Comparison of ENCODE assay signal across 19 mouse cellular contexts in the genomic region with DNA sequence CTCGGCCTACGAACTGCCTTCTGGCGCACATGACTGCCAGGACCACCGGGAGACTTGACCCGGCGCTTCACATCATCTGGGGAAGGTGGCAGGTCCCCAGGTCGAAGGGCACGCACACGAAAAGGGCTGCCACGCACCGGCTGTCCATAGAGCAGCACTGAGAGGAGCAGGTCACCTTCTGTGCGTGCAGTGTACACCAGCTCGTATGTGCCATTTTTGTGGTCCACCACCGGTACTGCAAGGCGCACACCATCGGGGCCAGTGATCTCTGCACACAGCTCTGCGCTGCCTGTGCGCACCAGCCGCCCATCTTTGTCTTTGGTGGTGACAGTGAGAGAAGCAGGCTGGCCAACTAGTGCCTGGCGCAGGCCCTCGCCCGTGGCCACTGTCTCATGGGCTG. TPM values are rescaled to one million over a fixed set of nuclear protein-coding genes. Genes with fewer than 3 reads are reported as not detected.
"Had no signal": no experiment of that assay in that cellular context is flagged by ENCODE, and none has a peak within 500 bp of the region (broad histone marks: within the 10 kb centered on the region; RNA-seq: fewer than 3 reads in every experiment).

No protein-coding gene starts in this region.

- H3K27me3 ChIP-seq: liver, embryonic 13.5 days; midbrain, embryonic 12.5 days; neural tube, embryonic 12.5 days; stomach, embryonic 15.5 days had no signal

- H3K9me3 ChIP-seq: liver, embryonic 13.5 days; midbrain, embryonic 12.5 days; neural tube, embryonic 12.5 days; stomach, embryonic 15.5 days had no signal

- H3K4me1 ChIP-seq: liver, embryonic 13.5 days; midbrain, embryonic 12.5 days; neural tube, embryonic 12.5 days; stomach, embryonic 15.5 days had no signal

- H3K9ac ChIP-seq: liver, embryonic 13.5 days; lung, embryonic 14.5 days; midbrain, embryonic 12.5 days; neural tube, embryonic 12.5 days; stomach, embryonic 15.5 days had no signal

- DNase-seq: liver, embryonic 13.5 days; lung, adult 18-20 months; lung, embryonic 14.5 days; lung, postnatal 14 days; lung, postnatal 36 days; right cerebral cortex, postnatal 14 days; thymus, adult 2 months; thymus, postnatal 25 days; thymus, postnatal 4 days had no signal

- H3K4me3 ChIP-seq: liver, embryonic 13.5 days; midbrain, embryonic 12.5 days; neural tube, embryonic 12.5 days; stomach, embryonic 15.5 days had no signal

- H3K4me2 ChIP-seq: liver, embryonic 13.5 days; lung, embryonic 14.5 days; midbrain, embryonic 12.5 days; neural tube, embryonic 12.5 days; stomach, embryonic 15.5 days had no signal

- H3K27ac ChIP-seq: liver, embryonic 13.5 days; macrophage; midbrain, embryonic 12.5 days; neural tube, embryonic 12.5 days; stomach, embryonic 15.5 days; stomach, postnatal 0 days had no signal

- ATAC-seq: midbrain, embryonic 16.5 days had no signal

RNA-seq across cellular contexts. Expression of gene Hpx, which starts 17.9 kb away (rescaled TPM):
- total RNA-seq: megakaryocyte progenitor cell, adult 5-6 weeks; monocyte, adult 5-6 weeks; neutrophil, adult 5-6 weeks had no signal
- polyA plus RNA-seq: neural tube, embryonic 14.5 days had no signal
